Mouse (Mus musculus) limb, embryonic 13.5 days (tissue): ENCODE results near the gene Arl16. TPM values are rescaled to one million over a fixed set of nuclear protein-coding genes. Genes with fewer than 3 reads are reported as not detected.

Source experiments
- ATAC-seq: fragments of 200-750 bp; cut with Nextera tagmentation; 2 replicates; pipeline ENCODE4 v1.8.0; 2017; ENCODE audit warnings: low read depth, moderate number of reproducible peaks, moderate TSS enrichment; ENCODE audit not compliant: low FRiP score
- H3K27ac ChIP-seq: fragments of 300-500 bp; sonication (generic); 2 replicates; pipeline ENCODE4 v1.5.1; 2015; ENCODE audit warnings: inconsistent platforms, mild to moderate bottlenecking, moderate library complexity
- H3K27me3 ChIP-seq: fragments of 300-500 bp; sonication (generic); 2 replicates; pipeline ENCODE4 v1.6.1; 2015; ENCODE audit warnings: mild to moderate bottlenecking, inconsistent platforms
- H3K36me3 ChIP-seq: fragments of 300-500 bp; sonication (generic); 2 replicates; pipeline ENCODE4 v1.6.1; 2015; ENCODE audit warnings: inconsistent platforms, mild to moderate bottlenecking, moderate library complexity
- H3K4me1 ChIP-seq: fragments of 300-500 bp; sonication (generic); 2 replicates; pipeline ENCODE4 v1.6.1; 2015; ENCODE audit warnings: inconsistent platforms
- H3K4me2 ChIP-seq: fragments of 300-500 bp; sonication (generic); replicated peaks from 2 replicates; pipeline ENCODE4 v1.6.1; 2015; ENCODE audit warnings: inconsistent platforms, mild to moderate bottlenecking, moderate library complexity
- H3K4me3 ChIP-seq: fragments of 300-500 bp; sonication (generic); 2 replicates; pipeline ENCODE4 v1.5.1; 2015; ENCODE audit warnings: moderate library complexity, mild to moderate bottlenecking, inconsistent platforms
- H3K9ac ChIP-seq: fragments of 300-500 bp; sonication (generic); 2 replicates; pipeline ENCODE4 v1.6.1; 2015; ENCODE audit warnings: mild to moderate bottlenecking, inconsistent platforms
- H3K9me3 ChIP-seq: fragments of 300-500 bp; sonication (generic); 2 replicates; pipeline ENCODE4 v1.6.1; 2016; ENCODE audit warnings: inconsistent platforms
- WGBS: fragments of 180-500 bp; shearing (Covaris S2); methylation state at CpG from one replicate; pipeline ENCODE4 v1.1.7; 2015; 5-methylcytosine and 5-hydroxymethylcytosine counted together
- polyA plus RNA-seq: library from polyadenylated mRNA; unstranded; fragments of >200 nt; fragmentation: Nextera tagmentation; extraction: Ambion mirVana; gene quantifications from 2 replicates; pipeline ENCODE4 v1.2.1, GENCODE M21; 2015

Gene Arl16
- polyA plus RNA-seq, 1 experiment from 2014 or later: 65.8 TPM

- H3K4me3 ChIP-seq: peak overlapping the region; percentile 90
- no peaks in the 10 kb centered on the region for H3K27me3 ChIP-seq
- peaks cover 20% of the 10 kb centered on the region for H3K4me1 ChIP-seq
- 0 out of 2 replicates have a peak overlapping the region, but pooled peaks have one; percentile 76 for H3K27ac ChIP-seq
- no peak for ATAC-seq
- 68% methylated on average over 6 of the region's 6 CpGs for WGBS
- peaks cover 52% of the 10 kb centered on the region for H3K36me3 ChIP-seq
- peak overlapping the region; percentile 96 for H3K4me2 ChIP-seq
- peak overlapping the region; percentile 95 for H3K9ac ChIP-seq
- H3K9me3 ChIP-seq: no peaks in the 10 kb centered on the region
These were observed 8.4 kb downstream of the Arl16 start for GRCm38 (mm10) chr11:120458847-120459597.

- Histone ChIP-seq H3K4me3 (peak within 1 kb of the TSS; percentile 90), H3K4me2 (peak within 1 kb of the TSS; percentile 96), H3K9ac (peak within 1 kb of the TSS; percentile 95), H3K27ac (peak within 1 kb of the TSS; percentile 76), H3K36me3 (peaks cover 43% of the 10 kb centered on the region), H3K4me1 (peaks cover 20% of the 10 kb centered on the region), H3K9me3 (no peaks in the 10 kb centered on the region), H3K27me3 (no peaks in the 10 kb centered on the region)
- WGBS: 5% methylated on average over 60 of the region's 62 CpGs
- peak; percentile 87 for ATAC-seq
These were observed 9.3 kb downstream of the Arl16 start, which contains the start of the genes Oxld1 and Ccdc137 for GRCm38 (mm10) chr11:120457772-120458751. Oxld1 (minus strand) TSS chr11:120458068. Ccdc137 (plus strand) TSS chr11:120458115.

DNA sequence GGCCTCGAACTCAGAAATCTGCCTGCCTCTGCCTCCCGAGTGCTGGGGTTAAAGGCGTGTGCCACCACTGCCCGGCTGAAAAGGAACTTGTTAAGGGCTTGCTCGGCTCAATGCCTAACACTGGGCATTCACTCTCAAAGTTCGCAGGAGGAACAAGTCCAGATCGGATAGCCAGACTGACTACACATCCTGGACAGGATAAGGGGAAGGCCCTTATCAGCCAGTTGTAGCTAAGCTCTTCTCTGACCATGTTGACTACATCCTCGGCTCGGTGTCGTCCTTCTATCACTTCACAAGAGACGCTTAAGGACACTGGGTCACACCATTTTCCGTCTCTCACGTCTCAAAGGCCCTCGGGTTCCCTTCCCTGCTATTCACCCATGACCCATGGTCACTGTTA, 10.0 kb downstream of the Arl16 start:
- Histone ChIP-seq H3K36me3 (peaks cover 36% of the 10 kb centered on the region), H3K4me2 (peak overlapping the region; percentile 96), H3K4me3 (peak overlapping the region; percentile 90), H3K9ac (peak overlapping the region; percentile 95), H3K27me3 (no peaks in the 10 kb centered on the region), H3K4me1 (peaks cover 20% of the 10 kb centered on the region), H3K27ac (peak overlapping the region; percentile 76), H3K9me3 (no peaks in the 10 kb centered on the region)
- 37% methylated on average over 14 of the region's 14 CpGs for WGBS
- ATAC-seq: no peak

GRCm38 (mm10) chr11:120455413-120455812, 12.0 kb downstream of the Arl16 start:
- H3K9ac ChIP-seq: no peak overlapping the region

GRCm38 (mm10) chr11:120454965-120455364, 12.4 kb downstream of the Arl16 start:
- Histone ChIP-seq H3K36me3 (peaks cover 14% of the 10 kb centered on the region), H3K4me2 (no peak overlapping the region), H3K27me3 (no peaks in the 10 kb centered on the region), H3K9me3 (no peaks in the 10 kb centered on the region), H3K27ac (no peak overlapping the region), H3K4me1 (peaks cover 20% of the 10 kb centered on the region), H3K9ac (no peak overlapping the region), H3K4me3 (no peak overlapping the region)
- no peak for ATAC-seq
- WGBS: 89% methylated on average over 4 of the region's 4 CpGs

More at GRCm38 (mm10) chr11:120455413-120455812, 12.0 kb downstream of the Arl16 start:
- Histone ChIP-seq H3K36me3 (peaks cover 17% of the 10 kb centered on the region), H3K4me1 (peaks cover 20% of the 10 kb centered on the region), H3K27ac (no peak overlapping the region), H3K4me2 (no peak overlapping the region), H3K27me3 (no peaks in the 10 kb centered on the region), H3K9me3 (no peaks in the 10 kb centered on the region), H3K4me3 (no peak overlapping the region)
- no peak for ATAC-seq
- 90% methylated on average over 7 of the region's 7 CpGs for WGBS

DNA sequence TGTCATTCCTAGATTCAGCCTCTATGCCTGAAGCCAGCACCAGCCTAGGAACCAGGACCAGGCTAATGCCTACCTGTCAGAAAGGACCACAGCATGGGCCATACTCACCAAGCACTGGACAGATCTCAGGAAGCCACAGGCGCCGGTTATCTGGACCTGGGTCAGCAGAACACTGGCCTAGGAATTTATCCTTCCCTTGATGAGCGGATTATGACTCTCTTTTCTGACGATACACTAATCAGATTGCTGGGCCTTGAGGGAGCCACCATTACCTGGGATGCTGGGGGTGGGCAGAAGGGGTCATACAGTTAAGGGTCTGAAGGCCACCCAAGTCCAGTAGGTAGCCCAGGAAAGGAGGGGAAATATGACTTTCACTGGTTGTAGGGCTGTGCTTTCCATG, 14.1 kb downstream of the Arl16 start, which contains the start of gene Pde6g:
Pde6g (minus strand) TSS at position 195 of the 400 bp plus-strand sequence.
- Histone ChIP-seq H3K27ac (no peak within 1 kb of the TSS), H3K36me3 (peaks cover 6% of the 10 kb centered on the region), H3K9me3 (no peaks in the 10 kb centered on the region), H3K4me2 (no peak within 1 kb of the TSS), H3K4me1 (peaks cover 9% of the 10 kb centered on the region), H3K27me3 (no peaks in the 10 kb centered on the region), H3K4me3 (no peak within 1 kb of the TSS), H3K9ac (no peak within 1 kb of the TSS)
- 88% methylated on average over 4 of the region's 4 CpGs for WGBS
- no peak for ATAC-seq

- H3K4me2 ChIP-seq: no peak overlapping the region
- peaks cover 7% of the 10 kb centered on the region for H3K4me1 ChIP-seq
- H3K27ac ChIP-seq: no peak overlapping the region
- ATAC-seq: no peak
- WGBS: 65% methylated on average over 3 of the region's 3 CpGs
- no peak overlapping the region for H3K9ac ChIP-seq
- H3K4me3 ChIP-seq: no peak overlapping the region
- H3K27me3 ChIP-seq: no peaks in the 10 kb centered on the region
- peaks cover 6% of the 10 kb centered on the region for H3K36me3 ChIP-seq
- H3K9me3 ChIP-seq: no peaks in the 10 kb centered on the region
These were observed 15.2 kb downstream of the Arl16 start for GRCm38 (mm10) chr11:120452246-120452645.

- H3K36me3 ChIP-seq: no peaks in the 10 kb centered on the region
- H3K27ac ChIP-seq: no peak overlapping the region
- H3K9ac ChIP-seq: no peak overlapping the region
- H3K4me1 ChIP-seq: no peaks in the 10 kb centered on the region
- WGBS: 81% methylated on average over 7 of the region's 7 CpGs
- ATAC-seq: no peak
- no peaks in the 10 kb centered on the region for H3K27me3 ChIP-seq
- H3K9me3 ChIP-seq: no peaks in the 10 kb centered on the region
- no peak overlapping the region for H3K4me2 ChIP-seq
- no peak overlapping the region for H3K4me3 ChIP-seq
These were observed 20.2 kb downstream of the Arl16 start for GRCm38 (mm10) chr11:120447179-120447578.

GRCm38 (mm10) chr11:120445475-120445874, 21.9 kb downstream of the Arl16 start:
- no peak overlapping the region for H3K4me2 ChIP-seq
- no peaks in the 10 kb centered on the region for H3K4me1 ChIP-seq
- H3K36me3 ChIP-seq: no peaks in the 10 kb centered on the region
- 61% methylated on average over 3 of the region's 3 CpGs for WGBS
- no peaks in the 10 kb centered on the region for H3K27me3 ChIP-seq
- no peak for ATAC-seq
- no peaks in the 10 kb centered on the region for H3K9me3 ChIP-seq
- no peak overlapping the region for H3K27ac ChIP-seq
- H3K4me3 ChIP-seq: no peak overlapping the region
- H3K9ac ChIP-seq: no peak overlapping the region

DNA sequence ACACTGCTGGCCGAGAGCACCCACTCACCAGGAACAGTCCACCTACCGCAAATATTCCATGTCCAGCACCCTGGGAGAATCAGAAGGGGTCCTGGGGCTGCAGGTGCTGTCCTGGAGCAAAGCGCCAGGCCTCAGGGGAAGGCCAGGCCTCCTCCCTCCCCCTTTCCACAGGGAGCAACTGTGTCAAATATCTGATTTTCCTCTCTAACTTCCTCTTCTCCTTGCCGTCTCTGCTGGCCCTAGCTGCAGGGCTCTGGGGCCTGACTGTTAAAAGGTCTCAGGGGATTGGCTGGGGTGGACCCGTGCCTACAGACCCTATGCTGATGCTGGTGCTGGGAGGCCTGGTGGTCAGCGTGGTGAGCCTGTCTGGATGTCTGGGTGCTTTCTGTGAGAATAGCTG, 23.3 kb downstream of the Arl16 start:
- 69% methylated on average over 6 of the region's 6 CpGs for WGBS
- Histone ChIP-seq H3K27me3 (no peaks in the 10 kb centered on the region), H3K36me3 (no peaks in the 10 kb centered on the region), H3K4me3 (no peak overlapping the region), H3K27ac (no peak overlapping the region), H3K4me2 (no peak overlapping the region), H3K9me3 (no peaks in the 10 kb centered on the region), H3K9ac (0 out of 2 replicates have a peak overlapping the region, but pooled peaks have one; percentile 13), H3K4me1 (no peaks in the 10 kb centered on the region)
- ATAC-seq: no peak

- Histone ChIP-seq H3K9me3 (no peaks in the 10 kb centered on the region), H3K4me3 (no peak overlapping the region), H3K27ac (no peak overlapping the region), H3K4me1 (no peaks in the 10 kb centered on the region), H3K9ac (no peak overlapping the region), H3K36me3 (no peaks in the 10 kb centered on the region), H3K4me2 (no peak overlapping the region), H3K27me3 (no peaks in the 10 kb centered on the region)
- WGBS: 84% methylated on average over 3 of the region's 3 CpGs
- ATAC-seq: no peak
These were observed 24.6 kb downstream of the Arl16 start for GRCm38 (mm10) chr11:120442765-120443280.

- no peaks in the 10 kb centered on the region for H3K9me3 ChIP-seq
- H3K27ac ChIP-seq: no peak within 1 kb of the TSS
- H3K36me3 ChIP-seq: no peaks in the 10 kb centered on the region
- 88% methylated on average over 3 of the region's 3 CpGs for WGBS
- H3K9ac ChIP-seq: no peak within 1 kb of the TSS
- H3K4me1 ChIP-seq: no peaks in the 10 kb centered on the region
- H3K4me3 ChIP-seq: no peak within 1 kb of the TSS
- no peak within 1 kb of the TSS for H3K4me2 ChIP-seq
- ATAC-seq: no peak
- H3K27me3 ChIP-seq: no peaks in the 10 kb centered on the region
These were observed 25.1 kb downstream of the Arl16 start, which contains the start of gene Tspan10 for GRCm38 (mm10) chr11:120442344-120442743. Tspan10 (plus strand) TSS chr11:120442644.
